Mouse (Mus musculus): ENCODE measurements around the gene Reps2. TPM values are rescaled to one million over a fixed set of nuclear protein-coding genes. Genes with fewer than 3 reads are reported as not detected.
A peak's percentile ranks its signal among the peaks of the same experiment; 100 is the strongest.

Gene Reps2
- polyA plus RNA-seq, 1 experiment from 2014 or later, result 5.9 TPM

DNA sequence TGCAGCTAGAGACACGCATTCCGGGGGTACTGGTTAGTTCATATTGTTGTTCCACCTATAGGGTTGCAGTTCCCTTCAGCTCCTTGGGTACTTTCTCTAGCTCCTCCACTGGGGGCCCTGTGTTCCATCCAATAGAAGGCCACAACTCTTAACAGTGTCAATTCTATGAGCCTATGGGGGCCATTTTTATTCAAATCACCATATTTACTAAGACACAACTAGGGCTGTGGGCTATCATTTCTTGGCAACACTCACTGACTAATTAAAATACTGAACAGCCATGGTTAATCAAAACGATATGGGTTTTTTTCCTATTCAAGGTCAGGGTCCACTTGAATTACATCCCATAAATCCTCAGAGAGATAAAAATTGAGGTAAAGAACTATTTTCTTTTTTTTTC is 43.8 kb downstream of the Reps2 start:
- Histone ChIP-seq H3K4me1 (replicated peaks; ENCODE audit: control insufficient read depth, insufficient read depth, low read length) (no peaks in the 10 kb centered on the region), H3K9ac (replicated peaks; ENCODE audit: low read depth, low read length) (no peak overlapping the region), H3K9me3 (ENCODE audit: control insufficient read depth, low read length) (no peaks in the 10 kb centered on the region), H3K27me3 (replicated peaks; ENCODE audit: control insufficient read depth, insufficient read depth, low read length) (no peaks in the 10 kb centered on the region), H3K36me3 (ENCODE audit: control insufficient read depth, insufficient read depth) (no peaks in the 10 kb centered on the region), H3K27ac (ENCODE audit: low read length) (no peak overlapping the region), H3K4me2 (ENCODE audit: low read length) (no peak overlapping the region), H3K4me3 (replicated peaks; ENCODE audit: low read length) (no peak overlapping the region)
- 86% methylated on average over 3 of the region's 3 CpGs for WGBS
- no peak for ATAC-seq

- no peak for ATAC-seq
- Histone ChIP-seq H3K9ac (replicated peaks; ENCODE audit: low read depth, low read length) (no peak overlapping the region), H3K9me3 (ENCODE audit: control insufficient read depth, low read length) (no peaks in the 10 kb centered on the region), H3K4me2 (ENCODE audit: low read length) (no peak overlapping the region), H3K27me3 (replicated peaks; ENCODE audit: control insufficient read depth, insufficient read depth, low read length) (no peaks in the 10 kb centered on the region), H3K27ac (ENCODE audit: low read length) (no peak overlapping the region), H3K4me1 (replicated peaks; ENCODE audit: control insufficient read depth, insufficient read depth, low read length) (no peaks in the 10 kb centered on the region), H3K4me3 (replicated peaks; ENCODE audit: low read length) (no peak overlapping the region), H3K36me3 (ENCODE audit: control insufficient read depth, insufficient read depth) (no peaks in the 10 kb centered on the region)
- WGBS, result 45% methylated on average over 5 of the region's 8 CpGs
Measured at GRCm38 (mm10) chrX:162591005-162591801, 52.2 kb downstream of the Reps2 start.

DNA sequence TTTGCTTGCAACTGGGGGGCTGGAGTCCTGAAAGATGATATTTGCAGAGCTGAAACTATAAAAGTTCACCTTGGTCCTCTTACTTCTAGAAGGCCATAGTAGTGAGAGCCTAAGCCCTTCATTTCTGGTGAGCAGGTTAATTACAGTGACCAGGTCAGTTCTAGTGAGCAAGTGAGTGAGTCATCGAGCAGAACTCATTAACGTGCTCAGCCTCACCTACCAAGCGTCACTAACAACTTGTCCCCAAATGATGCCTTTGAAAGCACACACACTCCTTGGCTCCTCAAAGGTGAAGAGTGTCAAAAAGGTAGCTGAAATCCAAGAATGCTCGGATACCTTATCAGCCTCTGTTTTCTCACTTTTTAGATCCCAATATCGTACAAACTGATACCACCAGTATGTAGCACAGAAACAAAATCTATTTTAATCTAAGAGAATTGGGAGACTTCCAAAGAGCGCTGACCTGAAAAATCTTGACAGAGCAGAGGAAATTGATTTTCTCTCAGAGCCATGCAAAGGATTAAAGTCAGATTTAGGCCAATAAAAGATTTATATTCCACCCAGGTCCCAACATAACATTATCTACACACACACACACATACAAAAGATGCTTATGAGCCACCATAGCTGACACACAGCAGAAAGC is 53.2 kb downstream of the Reps2 start:
- H3K36me3 ChIP-seq (ENCODE audit: control insufficient read depth, insufficient read depth), result no peaks in the 10 kb centered on the region
- no peak for ATAC-seq
- H3K4me1 ChIP-seq (replicated peaks; ENCODE audit: control insufficient read depth, insufficient read depth, low read length), result no peaks in the 10 kb centered on the region
- no peak overlapping the region for H3K27ac ChIP-seq (ENCODE audit: low read length)
- H3K4me2 ChIP-seq (ENCODE audit: low read length), result no peak overlapping the region
- H3K27me3 ChIP-seq (replicated peaks; ENCODE audit: control insufficient read depth, insufficient read depth, low read length), result no peaks in the 10 kb centered on the region
- no peaks in the 10 kb centered on the region for H3K9me3 ChIP-seq (ENCODE audit: control insufficient read depth, low read length)
- no peak overlapping the region for H3K9ac ChIP-seq (replicated peaks; ENCODE audit: low read depth, low read length)
- no peak overlapping the region for H3K4me3 ChIP-seq (replicated peaks; ENCODE audit: low read length)
- 76% methylated on average over 6 of the region's 6 CpGs for WGBS

DNA sequence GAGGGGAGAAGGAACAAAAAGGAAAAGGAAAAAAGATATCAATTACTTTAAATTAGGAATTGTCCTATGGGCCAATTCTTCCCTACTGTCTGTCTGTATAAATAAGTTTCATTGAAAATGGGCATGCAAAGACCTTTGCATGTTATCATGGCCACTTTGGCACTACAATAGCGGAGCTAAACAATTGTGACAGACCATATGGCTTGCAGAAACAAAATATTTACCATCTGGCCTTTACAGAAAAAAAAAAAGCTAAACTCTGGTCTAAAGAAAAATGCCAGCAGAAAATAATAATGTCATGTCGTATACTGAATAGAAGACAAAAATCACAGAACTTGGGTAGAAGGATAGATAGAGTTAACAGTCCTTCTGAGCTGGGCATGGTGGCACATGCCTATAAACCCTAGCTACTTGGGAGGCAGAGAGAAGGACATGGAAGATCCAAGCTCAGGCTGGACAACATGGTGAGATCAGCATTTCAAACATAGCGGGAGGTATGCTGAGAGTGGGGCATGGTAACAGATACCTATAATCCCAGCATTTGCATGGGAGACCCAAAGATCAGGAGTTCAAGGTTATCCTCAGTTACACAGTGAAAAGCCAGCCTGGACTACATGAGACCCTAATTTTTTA is 54.2 kb downstream of the Reps2 start:
- H3K9me3 ChIP-seq (ENCODE audit: control insufficient read depth, low read length), result no peaks in the 10 kb centered on the region
- H3K27ac ChIP-seq (ENCODE audit: low read length), result no peak overlapping the region
- no peaks in the 10 kb centered on the region for H3K4me1 ChIP-seq (replicated peaks; ENCODE audit: control insufficient read depth, insufficient read depth, low read length)
- ATAC-seq, result no peak
- H3K9ac ChIP-seq (replicated peaks; ENCODE audit: low read depth, low read length), result no peak overlapping the region
- H3K27me3 ChIP-seq (replicated peaks; ENCODE audit: control insufficient read depth, insufficient read depth, low read length), result no peaks in the 10 kb centered on the region
- no peak overlapping the region for H3K4me3 ChIP-seq (replicated peaks; ENCODE audit: low read length)
- 84% methylated on average over 3 of the region's 3 CpGs for WGBS
- no peaks in the 10 kb centered on the region for H3K36me3 ChIP-seq (ENCODE audit: control insufficient read depth, insufficient read depth)
- H3K4me2 ChIP-seq (ENCODE audit: low read length), result no peak overlapping the region

GRCm38 (mm10) chrX:162584349-162584748 is 59.1 kb downstream of the Reps2 start:
- H3K4me1 ChIP-seq (replicated peaks; ENCODE audit: control insufficient read depth, insufficient read depth, low read length), result no peaks in the 10 kb centered on the region
- peak; percentile 77 for ATAC-seq
- H3K4me3 ChIP-seq (replicated peaks; ENCODE audit: low read length), result no peak overlapping the region
- WGBS, result 30% methylated on average over 3 of the region's 3 CpGs
- no peak overlapping the region for H3K4me2 ChIP-seq (ENCODE audit: low read length)
- no peaks in the 10 kb centered on the region for H3K9me3 ChIP-seq (ENCODE audit: control insufficient read depth, low read length)
- peak overlapping the region; percentile 35; the same call in 1 of the 2 replicates for H3K27ac ChIP-seq (ENCODE audit: low read length)
- no peaks in the 10 kb centered on the region for H3K36me3 ChIP-seq (ENCODE audit: control insufficient read depth, insufficient read depth)
- H3K27me3 ChIP-seq (replicated peaks; ENCODE audit: control insufficient read depth, insufficient read depth, low read length), result no peaks in the 10 kb centered on the region
- no peak overlapping the region for H3K9ac ChIP-seq (replicated peaks; ENCODE audit: low read depth, low read length)

DNA sequence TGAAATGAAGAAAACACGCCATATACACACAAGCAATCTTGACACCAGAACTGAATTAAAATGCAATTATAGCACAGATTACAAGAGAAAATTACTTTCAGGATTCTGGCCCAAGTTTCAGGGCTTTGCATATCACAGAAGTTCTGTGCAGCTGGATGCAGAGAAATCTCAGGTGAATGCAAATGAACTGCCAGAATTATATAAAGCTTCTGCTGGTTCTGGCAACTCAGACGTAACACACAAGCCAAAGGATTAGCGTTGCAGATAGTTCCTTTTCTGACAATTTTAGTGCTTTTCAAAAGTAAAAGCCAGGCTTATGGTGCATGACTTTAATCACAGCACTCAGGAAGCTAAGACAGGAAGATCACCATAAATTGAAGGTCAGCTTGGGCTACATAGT is 62.9 kb downstream of the Reps2 start:
- no peak overlapping the region for H3K4me3 ChIP-seq (replicated peaks; ENCODE audit: low read length)
- no peak overlapping the region; the same call in 1 of the 2 replicates for H3K27ac ChIP-seq (ENCODE audit: low read length)
- WGBS, result 63% methylated on average over 3 of the region's 3 CpGs
- H3K4me1 ChIP-seq (replicated peaks; ENCODE audit: control insufficient read depth, insufficient read depth, low read length), result no peaks in the 10 kb centered on the region
- no peaks in the 10 kb centered on the region for H3K9me3 ChIP-seq (ENCODE audit: control insufficient read depth, low read length)
- H3K4me2 ChIP-seq (ENCODE audit: low read length), result no peak overlapping the region
- no peaks in the 10 kb centered on the region for H3K36me3 ChIP-seq (ENCODE audit: control insufficient read depth, insufficient read depth)
- H3K27me3 ChIP-seq (replicated peaks; ENCODE audit: control insufficient read depth, insufficient read depth, low read length), result no peaks in the 10 kb centered on the region
- H3K9ac ChIP-seq (replicated peaks; ENCODE audit: low read depth, low read length), result no peak overlapping the region
- no peak for ATAC-seq

- H3K9ac ChIP-seq (replicated peaks; ENCODE audit: low read depth, low read length), result no peak overlapping the region
- H3K36me3 ChIP-seq (ENCODE audit: control insufficient read depth, insufficient read depth), result no peaks in the 10 kb centered on the region
- 85% methylated on average over 2 of the region's 2 CpGs for WGBS
- H3K4me1 ChIP-seq (replicated peaks; ENCODE audit: control insufficient read depth, insufficient read depth, low read length), result no peaks in the 10 kb centered on the region
- H3K4me3 ChIP-seq (replicated peaks; ENCODE audit: low read length), result no peak overlapping the region
- H3K27ac ChIP-seq (ENCODE audit: low read length), result no peak overlapping the region
- H3K9me3 ChIP-seq (ENCODE audit: control insufficient read depth, low read length), result no peaks in the 10 kb centered on the region
- no peak for ATAC-seq
- no peaks in the 10 kb centered on the region; the same call in 1 of the 2 replicates for H3K27me3 ChIP-seq (replicated peaks; ENCODE audit: control insufficient read depth, insufficient read depth, low read length)
- H3K4me2 ChIP-seq (ENCODE audit: low read length), result no peak overlapping the region
Measured at GRCm38 (mm10) chrX:162568439-162568838, 75.0 kb downstream of the Reps2 start.

GRCm38 (mm10) chrX:162565501-162565900 is 77.9 kb downstream of the Reps2 start:
- H3K27ac ChIP-seq (ENCODE audit: low read length), result no peak overlapping the region
- no peak for ATAC-seq
- no peaks in the 10 kb centered on the region for H3K9me3 ChIP-seq (ENCODE audit: control insufficient read depth, low read length)
- no peak overlapping the region for H3K4me2 ChIP-seq (ENCODE audit: low read length)
- no peaks in the 10 kb centered on the region for H3K36me3 ChIP-seq (ENCODE audit: control insufficient read depth, insufficient read depth)
- 92% methylated on average over 4 of the region's 4 CpGs for WGBS
- H3K4me3 ChIP-seq (replicated peaks; ENCODE audit: low read length), result no peak overlapping the region
- H3K27me3 ChIP-seq (replicated peaks; ENCODE audit: control insufficient read depth, insufficient read depth, low read length), result peaks cover 2% of the 10 kb centered on the region; the same call in 1 of the 2 replicates
- no peak overlapping the region for H3K9ac ChIP-seq (replicated peaks; ENCODE audit: low read depth, low read length)
- no peaks in the 10 kb centered on the region for H3K4me1 ChIP-seq (replicated peaks; ENCODE audit: control insufficient read depth, insufficient read depth, low read length)

DNA sequence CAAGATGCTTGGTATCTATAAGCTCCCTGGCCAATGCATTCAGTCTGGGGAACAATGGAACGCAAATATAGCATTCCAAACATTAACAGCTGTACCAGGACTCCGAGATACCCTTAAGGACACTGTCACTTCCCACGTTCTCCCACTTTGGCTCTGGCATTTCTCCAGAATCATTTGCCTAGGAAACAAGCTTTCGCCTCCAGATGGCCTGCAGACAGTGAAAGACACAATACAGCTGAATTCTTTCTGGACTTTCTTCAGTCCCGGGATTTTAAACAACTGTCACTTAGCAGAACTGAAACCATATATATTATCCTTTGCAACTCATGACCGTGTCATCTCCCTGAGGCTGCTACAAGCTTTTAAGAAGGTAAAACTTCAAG is 87.0 kb downstream of the Reps2 start:
- Histone ChIP-seq H3K36me3 (ENCODE audit: control insufficient read depth, insufficient read depth) (no peaks in the 10 kb centered on the region), H3K9ac (replicated peaks; ENCODE audit: low read depth, low read length) (no peak overlapping the region), H3K9me3 (ENCODE audit: control insufficient read depth, low read length) (no peaks in the 10 kb centered on the region), H3K27ac (ENCODE audit: low read length) (no peak overlapping the region), H3K27me3 (replicated peaks; ENCODE audit: control insufficient read depth, insufficient read depth, low read length) (0 out of 2 replicates have a peak, but pooled peaks cover 2% of the 10 kb centered on the region), H3K4me3 (replicated peaks; ENCODE audit: low read length) (no peak overlapping the region), H3K4me1 (replicated peaks; ENCODE audit: control insufficient read depth, insufficient read depth, low read length) (peaks cover 9% of the 10 kb centered on the region), H3K4me2 (ENCODE audit: low read length) (no peak overlapping the region)
- WGBS, result 40% methylated on average over 6 of the region's 6 CpGs
- peak; percentile 28; the same call in 1 of the 2 replicates for ATAC-seq

All from forebrain, embryonic 16.5 days (tissue).